Mouse (Mus musculus): ENCODE results near the gene Cacng3. TPM values are rescaled to one million over a fixed set of nuclear protein-coding genes. Genes with fewer than 3 reads are reported as not detected.

Cacng3 gene
- polyA plus RNA-seq, 1 experiment: not detected

DNA sequence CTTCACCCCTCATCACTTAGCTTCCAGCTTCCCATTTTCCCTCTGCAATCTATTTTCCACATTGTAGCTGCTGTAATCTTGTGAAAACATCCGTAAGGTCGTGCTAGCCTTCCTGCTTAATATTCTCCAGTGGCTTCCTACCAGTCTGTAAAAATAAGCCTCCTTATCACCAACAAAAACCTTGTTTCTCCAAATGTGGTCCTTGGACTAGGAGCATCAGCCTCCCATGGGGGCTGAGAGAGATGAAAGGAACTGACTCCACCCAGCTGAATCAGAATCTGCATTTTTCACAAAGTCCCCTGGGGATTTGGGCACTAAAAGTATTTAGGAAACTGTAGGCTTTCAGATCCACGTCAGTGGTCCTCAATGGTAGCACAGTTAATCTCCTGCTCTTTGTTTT lies 46.0 kb downstream of the Cacng3 start:
- Histone ChIP-seq H3K4me3 (ENCODE audit: control insufficient read depth, low read depth, low read length) (no peak overlapping the region), H3K36me3 (ENCODE audit: control insufficient read depth, insufficient read depth, low read length) (no peaks in the 10 kb centered on the region), H3K27me3 (ENCODE audit: control insufficient read depth, insufficient read depth, low read length) (no peaks in the 10 kb centered on the region), H3K27ac (ENCODE audit: control insufficient read depth, insufficient read depth, low read depth, low read length) (no peak overlapping the region), H3K4me1 (ENCODE audit: control insufficient read depth, insufficient read depth, low read length) (no peaks in the 10 kb centered on the region)
- TF ChIP-seq CTCF (IDR thresholded peaks at IDR 0.05; ENCODE audit: control insufficient read depth, insufficient read depth, insufficient replicate concordance, low read depth, low read length): no peak
- TF ChIP-seq POLR2A (IDR thresholded peaks at IDR 0.05; ENCODE audit: control insufficient read depth, low read depth, low read length): no peak

DNA sequence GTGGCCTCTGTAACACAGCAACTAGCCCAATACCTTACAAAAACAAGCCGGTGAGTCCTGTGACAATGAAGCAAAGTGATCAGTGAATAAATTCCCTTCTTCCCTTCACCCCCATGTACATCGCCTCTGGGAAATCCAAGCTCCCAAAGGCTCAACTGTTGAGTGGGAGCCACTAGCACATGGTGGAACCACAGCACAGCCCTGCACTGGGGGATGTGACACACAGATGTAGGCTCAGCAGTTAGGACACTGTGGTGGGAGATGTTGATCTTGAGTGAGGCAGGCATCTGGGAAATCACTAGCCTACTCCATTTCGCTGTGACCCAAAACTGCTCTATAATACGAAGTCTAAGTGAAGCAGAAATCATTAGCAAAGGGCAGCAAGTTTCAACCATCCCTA lies 48.2 kb downstream of the Cacng3 start:
- Histone ChIP-seq H3K4me3 (ENCODE audit: control insufficient read depth, low read depth, low read length) (no peak overlapping the region), H3K27ac (ENCODE audit: control insufficient read depth, insufficient read depth, low read depth, low read length) (no peak overlapping the region), H3K36me3 (ENCODE audit: control insufficient read depth, insufficient read depth, low read length) (no peaks in the 10 kb centered on the region), H3K27me3 (ENCODE audit: control insufficient read depth, insufficient read depth, low read length) (no peaks in the 10 kb centered on the region), H3K4me1 (ENCODE audit: control insufficient read depth, insufficient read depth, low read length) (no peaks in the 10 kb centered on the region)
- TF ChIP-seq POLR2A (IDR thresholded peaks at IDR 0.05; ENCODE audit: control insufficient read depth, low read depth, low read length) (no peak), CTCF (IDR thresholded peaks at IDR 0.05; ENCODE audit: control insufficient read depth, insufficient read depth, insufficient replicate concordance, low read depth, low read length) (no peak)

DNA sequence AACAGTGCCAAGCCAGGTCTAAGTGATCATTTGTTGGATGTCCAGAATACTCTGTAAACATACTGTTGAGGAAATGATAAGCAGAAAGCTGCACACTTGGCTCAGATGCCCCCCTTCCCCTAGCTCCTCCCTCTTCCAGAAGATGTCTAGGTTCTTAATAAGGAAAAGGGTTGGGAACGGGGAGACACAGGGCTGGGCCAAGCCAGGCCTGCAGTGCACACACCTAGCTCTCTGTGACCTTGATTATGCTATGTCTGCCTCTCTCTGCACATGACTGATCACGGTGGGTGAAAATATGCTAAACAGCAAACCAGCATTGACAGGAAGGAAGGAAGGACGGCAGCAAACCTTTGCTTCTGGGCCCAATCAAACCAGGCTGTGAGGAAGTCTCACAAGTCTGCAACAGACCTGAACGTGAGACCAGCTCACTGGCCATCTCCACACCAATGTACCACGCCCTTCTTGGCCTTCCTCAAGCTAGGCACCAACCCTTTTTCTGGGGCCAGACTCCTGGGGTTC lies 53.1 kb downstream of the Cacng3 start:
- H3K36me3 ChIP-seq (ENCODE audit: control insufficient read depth, insufficient read depth, low read length): no peaks in the 10 kb centered on the region
- no peaks in the 10 kb centered on the region for H3K27me3 ChIP-seq (ENCODE audit: control insufficient read depth, insufficient read depth, low read length)
- no peak overlapping the region for H3K4me3 ChIP-seq (ENCODE audit: control insufficient read depth, low read depth, low read length)
- TF ChIP-seq CTCF (IDR thresholded peaks at IDR 0.05; ENCODE audit: control insufficient read depth, insufficient read depth, insufficient replicate concordance, low read depth, low read length) (no peak), POLR2A (IDR thresholded peaks at IDR 0.05; ENCODE audit: control insufficient read depth, low read depth, low read length) (no peak)
- H3K4me1 ChIP-seq (ENCODE audit: control insufficient read depth, insufficient read depth, low read length): no peaks in the 10 kb centered on the region; the same call in 1 of the 2 replicates
- H3K27ac ChIP-seq (ENCODE audit: control insufficient read depth, insufficient read depth, low read depth, low read length): no peak overlapping the region

DNA sequence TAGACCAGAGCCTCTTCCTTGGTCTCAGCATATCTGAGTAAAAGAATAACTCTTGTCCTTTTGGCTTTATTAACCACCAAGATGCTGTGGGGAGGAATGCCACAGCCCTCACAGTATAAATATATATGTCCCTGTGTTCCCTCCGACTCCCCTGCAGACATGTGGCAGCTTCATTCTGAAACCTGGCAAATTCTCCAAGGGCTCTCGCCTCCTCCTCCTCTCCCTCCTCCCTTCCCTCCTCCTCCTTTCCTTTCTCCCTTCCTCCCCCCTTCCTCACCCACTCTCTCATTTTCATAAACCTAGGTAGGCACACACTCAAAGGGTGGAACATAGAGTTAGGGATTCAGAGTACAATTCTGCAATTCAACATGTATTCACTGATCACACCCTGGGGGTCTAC lies 56.1 kb downstream of the Cacng3 start:
- TF ChIP-seq CTCF (IDR thresholded peaks at IDR 0.05; ENCODE audit: control insufficient read depth, insufficient read depth, insufficient replicate concordance, low read depth, low read length): no peak
- TF ChIP-seq POLR2A (IDR thresholded peaks at IDR 0.05; ENCODE audit: control insufficient read depth, low read depth, low read length): no peak
- H3K4me3 ChIP-seq (ENCODE audit: control insufficient read depth, low read depth, low read length): no peak overlapping the region
- H3K36me3 ChIP-seq (ENCODE audit: control insufficient read depth, insufficient read depth, low read length): no peaks in the 10 kb centered on the region
- no peaks in the 10 kb centered on the region; the same call in 1 of the 2 replicates for H3K4me1 ChIP-seq (ENCODE audit: control insufficient read depth, insufficient read depth, low read length)
- H3K27ac ChIP-seq (ENCODE audit: control insufficient read depth, insufficient read depth, low read depth, low read length): no peak overlapping the region
- H3K27me3 ChIP-seq (ENCODE audit: control insufficient read depth, insufficient read depth, low read length): no peaks in the 10 kb centered on the region

DNA sequence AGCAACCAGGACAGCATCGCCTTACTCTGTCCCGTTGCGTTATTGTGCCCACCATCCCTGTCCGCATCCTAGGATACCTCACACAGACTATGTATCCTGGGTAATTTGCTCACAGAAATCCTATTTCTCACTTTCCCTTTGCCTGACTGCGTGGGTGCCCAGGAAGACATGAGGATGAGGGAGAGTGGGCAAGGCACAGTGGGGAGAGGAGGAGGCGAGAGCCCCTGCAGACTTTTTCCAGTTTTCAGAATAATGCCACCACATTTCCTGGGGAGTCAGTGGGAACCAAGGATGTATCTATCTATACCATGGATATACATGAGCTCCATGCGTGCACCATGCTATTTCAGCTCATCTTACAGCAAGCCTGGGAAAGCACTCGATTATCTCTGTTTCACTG lies 57.9 kb downstream of the Cacng3 start:
- TF ChIP-seq POLR2A (IDR thresholded peaks at IDR 0.05; ENCODE audit: control insufficient read depth, low read depth, low read length) (no peak), CTCF (IDR thresholded peaks at IDR 0.05; ENCODE audit: control insufficient read depth, insufficient read depth, insufficient replicate concordance, low read depth, low read length) (no peak)
- H3K4me1 ChIP-seq (ENCODE audit: control insufficient read depth, insufficient read depth, low read length): no peaks in the 10 kb centered on the region; the same call in 1 of the 2 replicates
- H3K27me3 ChIP-seq (ENCODE audit: control insufficient read depth, insufficient read depth, low read length): no peaks in the 10 kb centered on the region
- H3K4me3 ChIP-seq (ENCODE audit: control insufficient read depth, low read depth, low read length): no peak overlapping the region
- no peaks in the 10 kb centered on the region for H3K36me3 ChIP-seq (ENCODE audit: control insufficient read depth, insufficient read depth, low read length)
- H3K27ac ChIP-seq (ENCODE audit: control insufficient read depth, insufficient read depth, low read depth, low read length): no peak overlapping the region

DNA sequence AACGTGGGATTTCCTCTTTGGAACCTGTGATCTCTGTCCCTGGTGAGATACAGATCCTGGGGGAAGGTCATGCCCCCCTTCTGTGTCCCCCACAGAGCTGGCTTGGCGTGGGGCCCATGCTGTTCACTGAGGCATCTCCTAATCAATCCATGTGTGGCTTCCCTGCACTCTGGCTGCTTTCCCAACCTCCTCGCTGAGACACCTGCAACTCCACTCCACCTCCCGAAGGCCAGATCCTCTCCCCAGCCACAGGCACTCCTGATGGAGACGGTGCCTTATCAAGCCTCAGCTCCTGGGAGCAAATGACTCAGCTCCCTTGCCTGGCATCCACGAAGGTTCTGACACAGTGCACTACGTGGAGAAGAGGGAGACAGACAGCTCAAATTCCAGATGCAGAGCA lies 58.6 kb downstream of the Cacng3 start:
- no peaks in the 10 kb centered on the region for H3K27me3 ChIP-seq (ENCODE audit: control insufficient read depth, insufficient read depth, low read length)
- TF ChIP-seq CTCF (IDR thresholded peaks at IDR 0.05; ENCODE audit: control insufficient read depth, insufficient read depth, insufficient replicate concordance, low read depth, low read length): no peak
- no peak for TF ChIP-seq POLR2A (IDR thresholded peaks at IDR 0.05; ENCODE audit: control insufficient read depth, low read depth, low read length)
- H3K4me3 ChIP-seq (ENCODE audit: control insufficient read depth, low read depth, low read length): no peak overlapping the region
- no peak overlapping the region for H3K27ac ChIP-seq (ENCODE audit: control insufficient read depth, insufficient read depth, low read depth, low read length)
- H3K4me1 ChIP-seq (ENCODE audit: control insufficient read depth, insufficient read depth, low read length): no peaks in the 10 kb centered on the region; the same call in 1 of the 2 replicates
- no peaks in the 10 kb centered on the region for H3K36me3 ChIP-seq (ENCODE audit: control insufficient read depth, insufficient read depth, low read length)

DNA sequence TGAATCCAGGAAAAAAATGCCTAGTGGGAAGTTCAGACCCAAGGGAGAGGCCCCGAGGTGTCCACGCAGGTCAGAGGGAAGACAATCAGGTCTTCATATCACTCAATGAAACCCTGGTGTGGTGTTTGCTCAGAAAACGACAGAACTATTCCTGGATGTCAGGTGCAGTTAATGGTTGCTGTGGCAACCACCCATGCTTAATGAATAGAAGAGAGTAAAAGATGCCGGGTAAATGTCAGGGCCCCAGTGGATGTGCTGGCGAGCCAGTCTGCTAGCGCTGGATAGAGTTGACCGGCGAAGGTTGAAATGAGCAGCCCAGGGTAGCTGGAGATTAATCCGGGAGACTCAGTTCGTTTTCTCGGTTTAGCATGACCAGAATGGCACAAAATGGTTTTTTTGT lies 65.0 kb downstream of the Cacng3 start:
- Histone ChIP-seq H3K27ac (ENCODE audit: control insufficient read depth, insufficient read depth, low read depth, low read length) (no peak overlapping the region), H3K27me3 (ENCODE audit: control insufficient read depth, insufficient read depth, low read length) (no peaks in the 10 kb centered on the region), H3K36me3 (ENCODE audit: control insufficient read depth, insufficient read depth, low read length) (no peaks in the 10 kb centered on the region), H3K4me3 (ENCODE audit: control insufficient read depth, low read depth, low read length) (no peak overlapping the region), H3K4me1 (ENCODE audit: control insufficient read depth, insufficient read depth, low read length) (no peaks in the 10 kb centered on the region)
- no peak for TF ChIP-seq POLR2A (IDR thresholded peaks at IDR 0.05; ENCODE audit: control insufficient read depth, low read depth, low read length)
- TF ChIP-seq CTCF (IDR thresholded peaks at IDR 0.05; ENCODE audit: control insufficient read depth, insufficient read depth, insufficient replicate concordance, low read depth, low read length): no peak

DNA sequence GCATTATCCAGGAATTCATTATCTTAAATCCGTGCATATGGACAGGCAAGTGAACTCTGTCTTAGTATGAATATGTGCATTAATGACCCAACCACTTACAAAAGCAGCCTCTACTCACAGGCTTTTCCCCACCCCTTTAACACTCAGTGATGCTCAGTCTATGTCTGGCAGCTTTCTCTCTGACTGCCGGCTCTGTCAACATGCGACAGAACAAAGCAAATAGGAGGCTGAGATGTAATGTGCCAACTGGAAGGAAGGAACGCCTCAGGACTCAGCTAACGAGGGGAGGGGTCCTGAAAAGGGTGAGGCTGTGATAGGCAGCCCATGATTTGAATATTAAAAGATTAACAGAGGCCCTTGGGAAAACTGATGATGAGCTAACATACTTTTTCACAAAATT lies 68.2 kb downstream of the Cacng3 start:
- Histone ChIP-seq H3K36me3 (ENCODE audit: control insufficient read depth, insufficient read depth, low read length) (no peaks in the 10 kb centered on the region), H3K4me1 (ENCODE audit: control insufficient read depth, insufficient read depth, low read length) (no peaks in the 10 kb centered on the region), H3K4me3 (ENCODE audit: control insufficient read depth, low read depth, low read length) (no peak overlapping the region), H3K27ac (ENCODE audit: control insufficient read depth, insufficient read depth, low read depth, low read length) (no peak overlapping the region), H3K27me3 (ENCODE audit: control insufficient read depth, insufficient read depth, low read length) (no peaks in the 10 kb centered on the region)
- no peak for TF ChIP-seq POLR2A (IDR thresholded peaks at IDR 0.05; ENCODE audit: control insufficient read depth, low read depth, low read length)
